Mouse (Mus musculus): ENCODE results near the gene Ei24. TPM values are rescaled to one million over a fixed set of nuclear protein-coding genes. Genes with fewer than 3 reads are reported as not detected.

Gene Ei24
- polyA plus RNA-seq, 1 experiment = 57.5 TPM

DNA sequence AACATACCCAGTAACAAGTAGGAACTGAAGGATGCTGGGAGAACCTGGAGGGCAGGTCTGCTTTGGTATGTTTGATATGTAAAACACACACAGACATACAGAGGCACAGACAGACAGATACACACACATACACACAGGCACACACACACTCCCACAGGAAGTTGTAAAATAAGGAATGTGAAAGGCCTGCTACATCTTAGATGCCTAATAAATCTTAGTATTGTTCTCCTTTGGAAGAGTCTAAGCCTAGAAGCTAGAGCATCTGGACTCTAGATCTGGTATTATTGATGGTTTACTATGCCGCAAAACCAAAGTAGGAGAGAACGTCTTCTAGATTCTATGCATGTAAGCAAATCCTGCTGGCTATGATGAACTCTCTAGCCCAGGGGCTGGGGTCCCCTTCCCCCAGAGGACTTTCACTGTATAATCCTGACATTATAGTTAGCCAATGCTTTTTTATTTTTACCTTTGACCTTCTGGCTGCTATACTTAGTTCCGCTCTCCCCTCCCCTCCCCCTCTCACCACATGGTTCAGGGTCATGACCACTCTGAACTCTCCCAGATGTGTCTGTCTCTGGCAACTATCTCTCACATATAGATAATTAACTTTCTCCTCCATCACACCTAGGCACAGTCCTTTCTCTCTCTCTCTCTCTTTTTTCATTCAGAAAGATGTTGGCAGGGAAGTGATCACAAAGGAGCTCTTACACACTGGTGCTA is 8.2 kb upstream of the Ei24 start:
- Histone ChIP-seq H3K36me3 (ENCODE audit: control insufficient read depth, insufficient read depth) (no peaks in the 10 kb centered on the region), H3K4me2 (ENCODE audit: low read depth) (no peak overlapping the region), H3K4me3 (no peak overlapping the region), H3ac (ENCODE audit: control insufficient read depth, insufficient read length) (no peak overlapping the region), H3K79me2 (ENCODE audit: control insufficient read depth, insufficient read depth) (no peaks in the 10 kb centered on the region), H3K27me3 (ENCODE audit: control insufficient read depth, insufficient read depth, insufficient read length) (no peaks in the 10 kb centered on the region)
- TF ChIP-seq SRF (IDR thresholded peaks at IDR 0.05; ENCODE audit: control insufficient read depth, insufficient read length, low read depth) = no peak
- TF ChIP-seq MYOD1 (IDR thresholded peaks at IDR 0.05; ENCODE audit: control insufficient read depth in 1 of 3, insufficient read length in 2 of 3, low read depth in 2 of 3) = no peak
- TF ChIP-seq REST (IDR thresholded peaks at IDR 0.05; ENCODE audit: insufficient read depth, insufficient read length) = no peak
- no peak for TF ChIP-seq MYOG (IDR thresholded peaks at IDR 0.05; ENCODE audit: control insufficient read depth in 1 of 3, insufficient read depth in 1 of 3, insufficient read length in 2 of 3, low read depth in 2 of 3)
- no peak for TF ChIP-seq E2F4 (IDR thresholded peaks at IDR 0.05; ENCODE audit: insufficient read depth)
- TF ChIP-seq MAX (IDR thresholded peaks at IDR 0.05; ENCODE audit: low read depth) = no peak
- TF ChIP-seq POLR2AphosphoS2 (IDR thresholded peaks at IDR 0.05; ENCODE audit: insufficient read length, low read depth) = no peak
- no peak for TF ChIP-seq CEBPB (IDR thresholded peaks at IDR 0.05; ENCODE audit: insufficient read depth, poor library complexity, severe bottlenecking)
- TF ChIP-seq TCF3 (IDR thresholded peaks at IDR 0.05; ENCODE audit: insufficient read length, low read depth) = no peak
- TF ChIP-seq TCF12 (IDR thresholded peaks at IDR 0.05; ENCODE audit: insufficient read depth, poor library complexity, severe bottlenecking) = no peak
- TF ChIP-seq POLR2A (IDR thresholded peaks at IDR 0.05; ENCODE audit: insufficient read length, low read depth) = no peak
- TF ChIP-seq USF1 (IDR thresholded peaks at IDR 0.05; ENCODE audit: low read depth) = no peak

DNA sequence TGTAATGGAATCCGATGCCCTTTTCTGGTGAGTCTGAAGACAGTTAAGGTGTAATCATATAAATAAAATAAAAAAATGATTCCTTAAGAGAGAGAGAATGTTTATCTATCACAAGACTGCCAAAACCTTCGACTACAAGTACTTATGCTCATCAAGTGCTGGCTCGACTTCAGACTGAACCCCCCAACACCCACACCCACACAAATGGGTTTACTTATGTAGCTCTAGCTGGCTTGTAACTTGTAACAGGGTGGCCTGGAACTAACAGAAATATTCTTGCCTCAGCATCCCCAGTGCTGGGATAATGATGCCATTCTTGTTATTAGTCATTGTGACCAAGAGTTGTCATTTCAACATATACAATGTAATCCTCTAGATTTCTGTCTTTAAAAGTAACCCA is 6.7 kb upstream of the Ei24 start:
- Histone ChIP-seq H3K4me3 (no peak overlapping the region), H3K79me2 (ENCODE audit: control insufficient read depth, insufficient read depth) (no peaks in the 10 kb centered on the region), H3K36me3 (ENCODE audit: control insufficient read depth, insufficient read depth) (no peaks in the 10 kb centered on the region), H3K4me2 (ENCODE audit: low read depth) (no peak overlapping the region), H3K27me3 (ENCODE audit: control insufficient read depth, insufficient read depth, insufficient read length) (no peaks in the 10 kb centered on the region), H3ac (ENCODE audit: control insufficient read depth, insufficient read length) (no peak overlapping the region)
- TF ChIP-seq POLR2A (IDR thresholded peaks at IDR 0.05; ENCODE audit: insufficient read length, low read depth) = no peak

DNA sequence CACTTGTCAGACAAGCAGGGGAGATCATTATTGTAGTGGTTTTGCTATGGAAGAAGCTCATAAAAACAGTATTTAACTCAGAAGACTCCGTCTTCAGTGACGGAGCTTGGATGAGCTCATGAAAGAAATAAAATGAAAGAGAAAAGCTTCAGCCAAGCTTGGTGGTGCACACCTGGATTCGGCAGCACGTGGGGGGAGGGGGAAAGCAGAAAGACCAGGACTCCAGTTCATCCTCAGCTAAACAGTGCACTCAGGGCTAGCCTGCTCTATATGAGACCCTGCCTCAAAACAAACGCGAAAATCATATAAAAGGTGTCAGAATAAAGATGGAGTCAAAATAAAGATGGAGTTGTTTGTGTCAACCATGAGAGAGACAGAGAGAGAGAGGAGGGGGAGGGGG is 6.2 kb upstream of the Ei24 start:
- Histone ChIP-seq H3K27me3 (ENCODE audit: control insufficient read depth, insufficient read depth, insufficient read length) (no peaks in the 10 kb centered on the region), H3K4me3 (no peak overlapping the region), H3K4me2 (ENCODE audit: low read depth) (no peak overlapping the region), H3K79me2 (ENCODE audit: control insufficient read depth, insufficient read depth) (no peaks in the 10 kb centered on the region), H3ac (ENCODE audit: control insufficient read depth, insufficient read length) (no peak overlapping the region), H3K36me3 (ENCODE audit: control insufficient read depth, insufficient read depth) (no peaks in the 10 kb centered on the region)
- TF ChIP-seq REST (IDR thresholded peaks at IDR 0.05; ENCODE audit: insufficient read depth, insufficient read length) (no peak), MAX (IDR thresholded peaks at IDR 0.05; ENCODE audit: low read depth) (no peak), TCF3 (IDR thresholded peaks at IDR 0.05; ENCODE audit: insufficient read length, low read depth) (no peak), POLR2A (IDR thresholded peaks at IDR 0.05; ENCODE audit: insufficient read length, low read depth) (no peak), MYOG (IDR thresholded peaks at IDR 0.05; ENCODE audit: control insufficient read depth in 1 of 3, insufficient read depth in 1 of 3, insufficient read length in 2 of 3, low read depth in 2 of 3) (no peak), USF1 (IDR thresholded peaks at IDR 0.05; ENCODE audit: low read depth) (no peak), SRF (IDR thresholded peaks at IDR 0.05; ENCODE audit: control insufficient read depth, insufficient read length, low read depth) (no peak), TCF12 (IDR thresholded peaks at IDR 0.05; ENCODE audit: insufficient read depth, poor library complexity, severe bottlenecking) (no peak), CEBPB (IDR thresholded peaks at IDR 0.05; ENCODE audit: insufficient read depth, poor library complexity, severe bottlenecking) (no peak), MYOD1 (IDR thresholded peaks at IDR 0.05; ENCODE audit: control insufficient read depth in 1 of 3, insufficient read length in 2 of 3, low read depth in 2 of 3) (no peak), POLR2AphosphoS2 (IDR thresholded peaks at IDR 0.05; ENCODE audit: insufficient read length, low read depth) (no peak), E2F4 (IDR thresholded peaks at IDR 0.05; ENCODE audit: insufficient read depth) (no peak)

DNA sequence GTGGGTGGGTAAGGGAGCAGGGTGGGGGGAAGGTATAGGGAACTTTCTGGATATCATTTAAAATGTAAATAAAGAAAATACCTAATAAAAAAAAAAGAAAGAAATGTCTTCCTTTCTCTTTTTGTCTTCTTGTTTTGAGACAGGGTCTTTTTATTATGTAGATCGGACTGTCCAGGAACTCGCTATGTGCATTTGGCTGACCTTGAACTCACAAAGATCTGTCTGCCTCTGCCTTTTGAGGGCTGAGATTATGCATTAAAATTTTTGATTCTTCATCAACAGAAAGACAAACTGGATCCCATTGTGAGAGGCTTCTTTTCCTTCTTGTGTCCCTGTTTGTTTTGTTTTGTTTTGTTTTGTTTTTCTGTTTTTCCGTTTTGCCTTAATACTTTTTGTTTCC is 5.8 kb upstream of the Ei24 start:
- no peak for TF ChIP-seq POLR2AphosphoS2 (IDR thresholded peaks at IDR 0.05; ENCODE audit: insufficient read length, low read depth)
- Histone ChIP-seq H3K27me3 (ENCODE audit: control insufficient read depth, insufficient read depth, insufficient read length) (no peaks in the 10 kb centered on the region), H3K79me2 (ENCODE audit: control insufficient read depth, insufficient read depth) (no peaks in the 10 kb centered on the region), H3K4me2 (ENCODE audit: low read depth) (no peak overlapping the region), H3K4me3 (no peak overlapping the region), H3ac (ENCODE audit: control insufficient read depth, insufficient read length) (no peak overlapping the region), H3K36me3 (ENCODE audit: control insufficient read depth, insufficient read depth) (no peaks in the 10 kb centered on the region)

DNA sequence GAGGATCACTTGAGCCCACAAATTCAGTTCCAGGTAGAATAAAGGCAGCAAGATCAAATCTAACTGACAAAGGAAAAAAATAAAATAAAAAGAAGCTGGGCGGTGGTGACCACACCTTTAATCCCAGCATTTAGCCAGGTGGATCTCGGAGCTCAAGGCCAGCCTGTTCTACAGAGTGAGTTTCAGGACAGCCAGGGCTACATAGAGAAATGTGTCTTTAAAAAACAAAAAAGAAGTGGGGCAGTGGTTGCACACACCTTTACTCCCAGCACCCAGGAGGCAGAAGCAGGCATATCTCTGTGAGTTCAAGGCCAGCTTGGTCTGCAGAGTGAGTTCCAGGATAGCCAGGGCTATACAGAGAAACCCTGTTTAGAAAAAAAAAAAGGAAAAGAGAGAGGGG is 4.8 kb upstream of the Ei24 start:
- Histone ChIP-seq H3K27me3 (ENCODE audit: control insufficient read depth, insufficient read depth, insufficient read length) (no peaks in the 10 kb centered on the region), H3ac (ENCODE audit: control insufficient read depth, insufficient read length) (no peak overlapping the region), H3K36me3 (ENCODE audit: control insufficient read depth, insufficient read depth) (no peaks in the 10 kb centered on the region), H3K4me2 (ENCODE audit: low read depth) (no peak overlapping the region), H3K79me2 (ENCODE audit: control insufficient read depth, insufficient read depth) (no peaks in the 10 kb centered on the region), H3K4me3 (no peak overlapping the region)
- no peak for TF ChIP-seq POLR2AphosphoS2 (IDR thresholded peaks at IDR 0.05; ENCODE audit: insufficient read length, low read depth)
- no peak for TF ChIP-seq REST (IDR thresholded peaks at IDR 0.05; ENCODE audit: insufficient read depth, insufficient read length)
- no peak for TF ChIP-seq POLR2A (IDR thresholded peaks at IDR 0.05; ENCODE audit: insufficient read length, low read depth)
- TF ChIP-seq TCF12 (IDR thresholded peaks at IDR 0.05; ENCODE audit: insufficient read depth, poor library complexity, severe bottlenecking) = no peak
- TF ChIP-seq MYOD1 (IDR thresholded peaks at IDR 0.05; ENCODE audit: control insufficient read depth in 1 of 3, insufficient read length in 2 of 3, low read depth in 2 of 3) = no peak
- TF ChIP-seq CEBPB (IDR thresholded peaks at IDR 0.05; ENCODE audit: insufficient read depth, poor library complexity, severe bottlenecking) = no peak
- TF ChIP-seq SRF (IDR thresholded peaks at IDR 0.05; ENCODE audit: control insufficient read depth, insufficient read length, low read depth) = no peak
- no peak for TF ChIP-seq MAX (IDR thresholded peaks at IDR 0.05; ENCODE audit: low read depth)
- no peak for TF ChIP-seq TCF3 (IDR thresholded peaks at IDR 0.05; ENCODE audit: insufficient read length, low read depth)
- TF ChIP-seq E2F4 (IDR thresholded peaks at IDR 0.05; ENCODE audit: insufficient read depth) = no peak
- no peak for TF ChIP-seq USF1 (IDR thresholded peaks at IDR 0.05; ENCODE audit: low read depth)
- no peak for TF ChIP-seq MYOG (IDR thresholded peaks at IDR 0.05; ENCODE audit: control insufficient read depth in 1 of 3, insufficient read depth in 1 of 3, insufficient read length in 2 of 3, low read depth in 2 of 3)
